9 mouse cellular contexts compared by ENCODE assay signal in genomic region chr5:93005815-93006341, GRCm38 (mm10). TPM values are rescaled to one million over a fixed set of nuclear protein-coding genes. Genes with fewer than 3 reads are reported as not detected.
DNase-seq lines count a peak whose midpoint lies in the region; ATAC-seq lines count a peak whose summit lies in the region.
"Had no signal": no experiment of that assay in that cellular context is flagged by ENCODE, and none has a peak within 500 bp of the region (broad histone marks: within the 10 kb centered on the region; RNA-seq: fewer than 3 reads in every experiment).

No protein-coding gene starts in this region.

- H3K4me2 ChIP-seq in embryonic facial prominence, embryonic 12.5 days (replicated peaks), result peak overlapping the region; percentile 37
- peak overlapping the region; percentile 46 for H3K4me2 ChIP-seq in limb, embryonic 15.5 days

- peak overlapping the region; percentile 41 for H3K27ac ChIP-seq in embryonic facial prominence, embryonic 12.5 days
- H3K27ac ChIP-seq in hindbrain, embryonic 10.5 days, result peak overlapping the region; percentile 71
- H3K27ac ChIP-seq in limb, embryonic 15.5 days, result peak overlapping the region; percentile 71
- H3K27ac ChIP-seq: macrophage had no signal

- no peak overlapping the region for H3K9ac ChIP-seq in embryonic facial prominence, embryonic 12.5 days
- no peak overlapping the region; the same call in 1 of the 2 replicates for H3K9ac ChIP-seq in limb, embryonic 15.5 days

- DNase-seq in ovary, adult 18-20 months (ENCODE audit: low spot score), result peak; percentile 38
- no peak for DNase-seq in ovary, postnatal 10 days (ENCODE audit: low spot score)
- DNase-seq in hindbrain, embryonic 10.5 days (ENCODE audit: low spot score), result peak; percentile 38
- peak; percentile 67 for DNase-seq in retina, embryonic 14.5 days (ENCODE audit: low spot score)
- no peak for DNase-seq in thymus, postnatal 10 days (ENCODE audit: low spot score in 2 of 2)
- no peak for DNase-seq in gastrocnemius, adult 8-10 months (ENCODE audit: low spot score in 2 of 2)

- H3K36me3 ChIP-seq in embryonic facial prominence, embryonic 12.5 days, result no peaks in the 10 kb centered on the region
- no peaks in the 10 kb centered on the region for H3K36me3 ChIP-seq in hindbrain, embryonic 10.5 days
- no peaks in the 10 kb centered on the region for H3K36me3 ChIP-seq in limb, embryonic 15.5 days

- H3K27me3 ChIP-seq in embryonic facial prominence, embryonic 12.5 days, result no peaks in the 10 kb centered on the region
- H3K27me3 ChIP-seq in hindbrain, embryonic 10.5 days (ENCODE audit: insufficient read depth, poor library complexity, severe bottlenecking), result no peaks in the 10 kb centered on the region
- no peaks in the 10 kb centered on the region for H3K27me3 ChIP-seq in limb, embryonic 15.5 days

- no peaks in the 10 kb centered on the region for H3K9me3 ChIP-seq in embryonic facial prominence, embryonic 12.5 days
- no peaks in the 10 kb centered on the region for H3K9me3 ChIP-seq in hindbrain, embryonic 10.5 days
- H3K9me3 ChIP-seq in limb, embryonic 15.5 days, result no peaks in the 10 kb centered on the region

- H3K4me3 ChIP-seq in embryonic facial prominence, embryonic 12.5 days, result peak overlapping the region; percentile 17; the same call in 1 of the 2 replicates
- peak overlapping the region; percentile 35 for H3K4me3 ChIP-seq in hindbrain, embryonic 10.5 days
- peak overlapping the region; percentile 27 for H3K4me3 ChIP-seq in limb, embryonic 15.5 days

- H3K4me1 ChIP-seq in embryonic facial prominence, embryonic 12.5 days, result peaks cover 16% of the 10 kb centered on the region
- peaks cover 17% of the 10 kb centered on the region for H3K4me1 ChIP-seq in hindbrain, embryonic 10.5 days (replicated peaks)
- H3K4me1 ChIP-seq in limb, embryonic 15.5 days, result peaks cover 16% of the 10 kb centered on the region

- peak; percentile 58; the same call in 1 of the 2 replicates for ATAC-seq in embryonic facial prominence, embryonic 12.5 days (ENCODE audit: insufficient number of reproducible peaks, insufficient read depth, low FRiP score, low TSS enrichment)
- ATAC-seq in limb, embryonic 15.5 days (ENCODE audit: insufficient number of reproducible peaks, low FRiP score, low TSS enrichment, low read depth), result no peak

- 28% methylated on average over 14 of the region's 14 CpGs for WGBS in embryonic facial prominence, embryonic 12.5 days
- WGBS in hindbrain, embryonic 10.5 days, result 35% methylated on average over 14 of the region's 14 CpGs
- 51% methylated on average over 14 of the region's 14 CpGs for WGBS in limb, embryonic 15.5 days

RNA-seq across cellular contexts. Expression of gene Sowahb, which starts 38.9 kb away (rescaled TPM):
- polyA plus RNA-seq in embryonic facial prominence, embryonic 12.5 days (2016; fragmentation: Nextera tagmentation; extraction: Ambion mirVana), result 0.47 and 0.59 TPM in 2 replicates
- 0.47 and 0.86 TPM in 2 replicates for polyA plus RNA-seq in hindbrain, embryonic 10.5 days (2016; fragmentation: Nextera tagmentation; extraction: Ambion mirVana)
- 0.41 and 0.65 TPM in 2 replicates for polyA plus RNA-seq in limb, embryonic 15.5 days (2015; fragmentation: Nextera tagmentation; extraction: Ambion mirVana)
- under 1 TPM; 0.16 to 0.25 (median 0.21) TPM for total RNA-seq in gastrocnemius, adult 8-10 months (2022)
- polyA plus RNA-seq: macrophage had no signal

Comparison
In these comparisons a context has a peak if more than half of its experiments do, and no peak if none do; other contexts are left out.
1. DNase-seq: peak in ovary, adult 18-20 months (single experiment), hindbrain, embryonic 10.5 days (single experiment) and retina, embryonic 14.5 days (single experiment); none in ovary, postnatal 10 days (single experiment), thymus, postnatal 10 days (0 of 2) and gastrocnemius, adult 8-10 months (0 of 2).
2. Peak in every context shown above with its lines, with median percentiles within 50 percentile points of each other: H3K27ac ChIP-seq and H3K4me3 ChIP-seq.